Mouse (Mus musculus): Measurements from ENCODE around the gene Tmem130.

DNA sequence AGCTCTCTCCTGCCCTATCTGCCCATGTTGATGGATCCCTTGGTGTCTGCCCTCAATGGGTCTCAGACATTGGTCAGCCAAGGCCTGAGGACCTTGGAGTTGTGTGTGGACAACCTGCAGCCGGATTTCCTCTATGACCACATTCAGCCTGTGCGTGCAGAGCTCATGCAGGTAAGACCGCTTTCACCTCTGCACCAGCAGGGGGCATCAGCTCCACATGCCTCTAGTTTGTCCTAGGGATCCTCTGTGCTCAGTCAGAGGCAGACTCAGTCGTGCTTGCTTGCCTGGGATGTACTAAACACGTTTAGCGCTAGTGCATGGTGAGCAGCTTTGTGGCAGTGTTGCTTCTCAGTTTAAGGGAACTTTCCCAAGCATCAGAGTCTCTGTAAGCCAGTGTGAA is 33.1 kb upstream of the Tmem130 start:
- TF ChIP-seq CTCF (IDR thresholded peaks at IDR 0.05; ENCODE audit: control insufficient read depth, insufficient read depth, insufficient read length) (peak; percentile 43), MYOG (IDR thresholded peaks at IDR 0.05; ENCODE audit: control insufficient read depth, extremely low read depth, insufficient read length) (no peak)

Data from C2C12 (cell line).